8 mouse cellular contexts compared by ENCODE assay signal in genomic region chr2:152294541-152294940, GRCm38 (mm10). TPM values are rescaled to one million over a fixed set of nuclear protein-coding genes. Genes with fewer than 3 reads are reported as not detected.
DNase-seq lines count a peak whose midpoint lies in the region; ATAC-seq lines count a peak whose summit lies in the region.

No protein-coding gene starts in this region.

- H3K36me3 ChIP-seq in heart, embryonic 12.5 days = no peaks in the 10 kb centered on the region
- H3K36me3 ChIP-seq in hindbrain, embryonic 12.5 days = no peaks in the 10 kb centered on the region
- no peaks in the 10 kb centered on the region for H3K36me3 ChIP-seq in midbrain, embryonic 11.5 days (ENCODE audit: control insufficient read depth, insufficient read depth, low read length)

- H3K27me3 ChIP-seq in heart, embryonic 12.5 days (replicated peaks) = no peaks in the 10 kb centered on the region
- no peaks in the 10 kb centered on the region for H3K27me3 ChIP-seq in hindbrain, embryonic 12.5 days
- no peaks in the 10 kb centered on the region for H3K27me3 ChIP-seq in midbrain, embryonic 11.5 days (ENCODE audit: control insufficient read depth, insufficient read depth, low read length)

- peaks cover 38% of the 10 kb centered on the region for H3K4me1 ChIP-seq in heart, embryonic 12.5 days (replicated peaks)
- H3K4me1 ChIP-seq in hindbrain, embryonic 12.5 days = peaks cover 16% of the 10 kb centered on the region
- peaks cover 8% of the 10 kb centered on the region for H3K4me1 ChIP-seq in midbrain, embryonic 11.5 days (ENCODE audit: control insufficient read depth, insufficient read depth, low read length)

- no peak for DNase-seq in heart, postnatal 14 days
- peak; percentile 20 for DNase-seq in MN1 (ENCODE audit: low spot score)
- DNase-seq in midbrain, embryonic 11.5 days (ENCODE audit: low spot score, missing footprints) = no peak
- no peak for DNase-seq in embryo, embryonic 10.5 days (ENCODE audit: low spot score)
- no peak for DNase-seq in spleen, postnatal 4 days (ENCODE audit: low spot score in 2 of 2)

- no peak overlapping the region for H3K27ac ChIP-seq in heart, embryonic 12.5 days (ENCODE audit: poor library complexity, severe bottlenecking)
- H3K27ac ChIP-seq in hindbrain, embryonic 12.5 days = no peak overlapping the region
- H3K27ac ChIP-seq in midbrain, embryonic 11.5 days (ENCODE audit: low read depth, low read length) = no peak overlapping the region

- WGBS in heart, embryonic 12.5 days = 34% methylated on average over 5 of the region's 5 CpGs
- 44% methylated on average over 5 of the region's 5 CpGs for WGBS in hindbrain, embryonic 12.5 days
- WGBS in midbrain, embryonic 11.5 days = 44% methylated on average over 5 of the region's 5 CpGs

- peak overlapping the region; percentile 78 for H3K4me2 ChIP-seq in heart, embryonic 12.5 days
- H3K4me2 ChIP-seq in hindbrain, embryonic 12.5 days (replicated peaks) = peak overlapping the region; percentile 73
- peak overlapping the region; percentile 61 for H3K4me2 ChIP-seq in midbrain, embryonic 11.5 days

- H3K4me3 ChIP-seq in heart, embryonic 12.5 days = peak overlapping the region; percentile 79
- peak overlapping the region; percentile 84 for H3K4me3 ChIP-seq in hindbrain, embryonic 12.5 days
- peak overlapping the region; percentile 92 for H3K4me3 ChIP-seq in midbrain, embryonic 11.5 days (ENCODE audit: low read depth, low read length)

- ATAC-seq in heart, embryonic 12.5 days (ENCODE audit: insufficient number of reproducible peaks, low FRiP score) = no peak
- ATAC-seq in hindbrain, embryonic 12.5 days (ENCODE audit: low FRiP score) = no peak
- ATAC-seq in midbrain, embryonic 11.5 days (ENCODE audit: low FRiP score) = no peak
- ATAC-seq in cerebellum, adult (ENCODE audit: insufficient number of reproducible peaks, low FRiP score, low TSS enrichment) = no peak

- H3K9ac ChIP-seq in heart, embryonic 12.5 days = peak overlapping the region; percentile 94
- peak overlapping the region; percentile 94 for H3K9ac ChIP-seq in hindbrain, embryonic 12.5 days
- H3K9ac ChIP-seq in midbrain, embryonic 11.5 days (ENCODE audit: low read length) = peak overlapping the region; percentile 94

- H3K9me3 ChIP-seq in heart, embryonic 12.5 days (replicated peaks) = no peaks in the 10 kb centered on the region
- H3K9me3 ChIP-seq in hindbrain, embryonic 12.5 days (replicated peaks) = no peaks in the 10 kb centered on the region
- no peaks in the 10 kb centered on the region for H3K9me3 ChIP-seq in midbrain, embryonic 11.5 days (ENCODE audit: control insufficient read depth, low read length)

- intact Hi-C loops in heart, postnatal 14 days (cut with DNase I) = no loop called here

RNA-seq across cellular contexts. Expression of gene Tbc1d20, which starts 0.9 kb away (rescaled TPM):
- 33.6 and 37.5 TPM in 2 replicates for polyA plus RNA-seq in heart, embryonic 12.5 days (2016; fragmentation: Nextera tagmentation; extraction: Ambion mirVana)
- total RNA-seq in heart, postnatal 14 days (2021) = 10 to 100 TPM; 47.5 to 52.1 TPM
- 41.5 and 43.5 TPM in 2 replicates for polyA plus RNA-seq in hindbrain, embryonic 12.5 days (2016; fragmentation: Nextera tagmentation; extraction: Ambion mirVana)
- 24.2 and 25.0 TPM in 2 replicates for polyA plus RNA-seq in midbrain, embryonic 11.5 days (2014; fragmentation: Nextera tagmentation; extraction: Ambion mirVana)

RNA-seq across cellular contexts. Expression of gene Rbck1, which starts 37.9 kb away (rescaled TPM):
- polyA plus RNA-seq in heart, embryonic 12.5 days (2016; fragmentation: Nextera tagmentation; extraction: Ambion mirVana) = 65.3 and 68.9 TPM in 2 replicates
- 10 to 100 TPM; 69.1 to 71.2 TPM for total RNA-seq in heart, postnatal 14 days (2021)
- polyA plus RNA-seq in hindbrain, embryonic 12.5 days (2016; fragmentation: Nextera tagmentation; extraction: Ambion mirVana) = 91.5 and 91.9 TPM in 2 replicates
- polyA plus RNA-seq in midbrain, embryonic 11.5 days (2014; fragmentation: Nextera tagmentation; extraction: Ambion mirVana) = 62.0 and 70.1 TPM in 2 replicates

RNA-seq across cellular contexts. Expression of gene Trib3, which starts 49.3 kb away (rescaled TPM):
- 8.5 and 10.1 TPM in 2 replicates for polyA plus RNA-seq in heart, embryonic 12.5 days (2016; fragmentation: Nextera tagmentation; extraction: Ambion mirVana)
- total RNA-seq in heart, postnatal 14 days (2021) = 1 to 10 TPM; 3.2 to 3.4 TPM
- polyA plus RNA-seq in hindbrain, embryonic 12.5 days (2016; fragmentation: Nextera tagmentation; extraction: Ambion mirVana) = 3.0 and 3.5 TPM in 2 replicates
- polyA plus RNA-seq in midbrain, embryonic 11.5 days (2014; fragmentation: Nextera tagmentation; extraction: Ambion mirVana) = 1.1 and 1.2 TPM in 2 replicates
